Mouse (Mus musculus) brain, embryonic 14.5 days (tissue): ENCODE data around the gene Med13l.

ENCODE experiments used
- CTCF ChIP-seq: fragments of 200-500 bp; IDR thresholded peaks from 2 replicates; pipeline ENCODE4 v1.5.1; 2012; ENCODE audit warnings: inconsistent platforms, mild to moderate bottlenecking, moderate library complexity, borderline replicate concordance; ENCODE audit not compliant: insufficient read depth, insufficient read length; ENCODE audit errors: extremely low read depth
- POLR2A ChIP-seq: fragments of 200-500 bp; IDR thresholded peaks from 2 replicates; pipeline ENCODE4 v1.6.1; 2012; ENCODE audit warnings: mild to moderate bottlenecking, inconsistent platforms, borderline replicate concordance; ENCODE audit not compliant: poor library complexity, insufficient read depth, insufficient read length, severe bottlenecking; ENCODE audit errors: extremely low read depth

DNA sequence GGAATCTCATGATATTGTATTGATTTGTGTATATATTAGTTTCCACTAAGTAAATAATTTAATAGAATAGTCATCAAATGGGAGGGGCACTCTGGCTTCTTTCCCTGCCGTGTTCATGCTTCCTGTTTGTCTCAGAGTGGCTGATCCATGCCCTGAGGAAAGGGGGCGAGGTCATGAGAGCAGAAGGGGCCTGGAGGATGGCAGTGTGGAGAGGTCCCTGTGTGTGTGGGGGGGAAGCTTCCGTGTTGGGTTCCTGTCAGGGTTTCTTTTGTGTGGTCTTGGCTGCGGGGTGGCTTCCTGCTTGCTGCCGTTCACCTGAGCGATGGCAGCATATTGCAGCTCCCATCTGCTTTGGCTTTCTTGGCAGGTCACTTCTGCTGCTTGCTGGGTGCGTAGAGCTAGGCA is 149.4 kb downstream of the Med13l start:
- TF ChIP-seq POLR2A, result no peak
- no peak for TF ChIP-seq CTCF
